Mouse (Mus musculus): ENCODE results near the gene Psmg4. TPM values are rescaled to one million over a fixed set of nuclear protein-coding genes. Genes with fewer than 3 reads are reported as not detected.
A peak's percentile ranks its signal among the peaks of the same experiment; 100 is the strongest.

Gene Psmg4
- polyA plus RNA-seq, 1 experiment from 2014 or later = 109 TPM

- H3K27me3 ChIP-seq = no peaks in the 10 kb centered on the region
- H3K4me2 ChIP-seq (replicated peaks) = no peak overlapping the region
- no peak overlapping the region for H3K9ac ChIP-seq (replicated peaks)
- no peaks in the 10 kb centered on the region for H3K4me1 ChIP-seq
- no peak overlapping the region for H3K27ac ChIP-seq (replicated peaks)
- no peak for ATAC-seq (ENCODE audit: low FRiP score, low read depth)
- no peak overlapping the region for H3K4me3 ChIP-seq
- H3K9me3 ChIP-seq = no peaks in the 10 kb centered on the region
- WGBS = 82% methylated on average over 10 of the region's 10 CpGs
- peaks cover 17% of the 10 kb centered on the region; the same call in 1 of the 2 replicates for H3K36me3 ChIP-seq
Measured at GRCm38 (mm10) chr13:34212735-34213212, 50.0 kb downstream of the Psmg4 start.

DNA sequence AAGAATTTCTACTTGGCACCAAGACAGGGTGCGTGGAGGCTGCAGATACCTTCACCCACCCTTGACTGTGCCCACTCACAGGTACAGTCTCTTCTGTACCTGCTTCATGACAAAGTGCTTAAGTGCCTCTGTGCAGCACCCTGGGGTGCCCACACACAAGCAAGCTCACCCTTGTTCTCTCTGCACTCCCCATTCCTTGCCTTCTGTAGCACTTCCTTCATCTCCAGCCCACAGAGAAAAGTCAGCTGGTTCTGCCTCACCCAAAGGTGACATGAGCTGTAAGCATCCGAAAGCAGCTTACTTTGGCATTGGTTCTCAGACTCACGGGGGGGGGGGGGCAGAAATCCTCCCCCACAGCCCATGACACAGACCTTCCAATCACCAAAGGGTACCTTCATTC, 52.1 kb downstream of the Psmg4 start:
- H3K27ac ChIP-seq (replicated peaks) = no peak overlapping the region
- H3K4me2 ChIP-seq (replicated peaks) = no peak overlapping the region
- no peak for ATAC-seq (ENCODE audit: low FRiP score, low read depth)
- no peaks in the 10 kb centered on the region for H3K4me1 ChIP-seq
- H3K9me3 ChIP-seq = no peaks in the 10 kb centered on the region
- no peaks in the 10 kb centered on the region for H3K27me3 ChIP-seq
- no peak overlapping the region for H3K4me3 ChIP-seq
- H3K9ac ChIP-seq (replicated peaks) = no peak overlapping the region
- 93% methylated on average over 3 of the region's 3 CpGs for WGBS
- H3K36me3 ChIP-seq = peaks cover 31% of the 10 kb centered on the region; the same call in 1 of the 2 replicates

DNA sequence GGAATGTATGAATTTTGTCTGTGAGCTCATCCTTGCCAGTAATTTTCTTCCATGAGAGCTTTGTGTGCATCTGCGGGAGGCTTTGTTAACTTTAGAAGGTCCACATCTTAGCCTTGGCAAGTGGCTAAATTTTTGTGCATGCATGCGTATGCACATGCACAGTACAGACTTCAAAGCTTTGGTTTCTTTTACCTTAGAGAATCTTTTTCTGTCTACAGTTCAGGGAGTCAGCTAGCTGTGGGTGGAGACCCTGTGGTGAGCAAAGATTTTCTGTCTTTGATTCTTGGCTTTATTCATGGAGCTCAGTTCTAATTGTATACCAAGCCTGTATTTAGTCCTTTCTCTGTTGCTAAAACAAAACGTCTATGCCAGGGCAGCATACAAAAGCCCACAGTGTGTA, 56.0 kb downstream of the Psmg4 start:
- Histone ChIP-seq H3K27me3 (no peaks in the 10 kb centered on the region), H3K4me2 (replicated peaks) (no peak overlapping the region), H3K4me1 (peaks cover 12% of the 10 kb centered on the region), H3K9ac (replicated peaks) (no peak overlapping the region), H3K4me3 (no peak overlapping the region), H3K9me3 (no peaks in the 10 kb centered on the region), H3K36me3 (peaks cover 33% of the 10 kb centered on the region; the same call in 1 of the 2 replicates), H3K27ac (replicated peaks) (no peak overlapping the region)
- 75% methylated on average over 3 of the region's 3 CpGs for WGBS
- no peak for ATAC-seq (ENCODE audit: low FRiP score, low read depth)

GRCm38 (mm10) chr13:34219728-34220127, 57.0 kb downstream of the Psmg4 start:
- no peaks in the 10 kb centered on the region for H3K9me3 ChIP-seq
- H3K36me3 ChIP-seq = peaks cover 33% of the 10 kb centered on the region; the same call in 1 of the 2 replicates
- whole genome bisulfite sequencing = 83% methylated on average over 3 of the region's 3 CpGs
- no peaks in the 10 kb centered on the region for H3K27me3 ChIP-seq
- ATAC-seq (ENCODE audit: low FRiP score, low read depth) = no peak
- peaks cover 20% of the 10 kb centered on the region for H3K4me1 ChIP-seq
- no peak overlapping the region for H3K4me3 ChIP-seq
- no peak overlapping the region for H3K27ac ChIP-seq (replicated peaks)
- H3K4me2 ChIP-seq (replicated peaks) = no peak overlapping the region
- H3K9ac ChIP-seq (replicated peaks) = no peak overlapping the region

DNA sequence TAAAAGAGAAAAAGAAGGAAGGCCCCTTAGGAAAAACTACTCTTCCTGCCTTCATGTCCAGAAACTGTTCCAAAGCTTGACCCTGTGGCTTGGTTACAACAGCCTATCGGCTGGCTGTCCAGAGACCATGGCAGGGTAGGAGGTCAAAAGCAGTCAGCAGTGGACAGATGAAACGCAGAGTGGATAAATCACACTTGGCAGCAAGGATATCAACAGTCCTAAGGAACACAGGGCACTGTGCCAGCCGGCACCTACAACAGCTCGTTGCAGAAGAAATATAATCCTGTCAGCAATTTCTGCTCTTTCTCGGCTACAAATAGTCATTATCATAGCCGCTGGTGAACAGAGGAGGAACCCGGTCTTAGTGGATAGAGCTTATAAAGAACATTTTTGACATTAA, 60.2 kb downstream of the Psmg4 start:
- Histone ChIP-seq H3K27me3 (no peaks in the 10 kb centered on the region), H3K27ac (replicated peaks) (0 out of 2 replicates have a peak overlapping the region, but pooled peaks have one; percentile 42), H3K4me2 (replicated peaks) (no peak overlapping the region), H3K36me3 (peaks cover 33% of the 10 kb centered on the region; the same call in 1 of the 2 replicates), H3K9me3 (no peaks in the 10 kb centered on the region), H3K4me1 (peaks cover 48% of the 10 kb centered on the region), H3K4me3 (no peak overlapping the region), H3K9ac (replicated peaks) (no peak overlapping the region)
- ATAC-seq (ENCODE audit: low FRiP score, low read depth) = no peak
- WGBS = 57% methylated on average over 7 of the region's 7 CpGs

GRCm38 (mm10) chr13:34226940-34227339, 64.2 kb downstream of the Psmg4 start:
- Histone ChIP-seq H3K27ac (replicated peaks) (no peak overlapping the region), H3K27me3 (no peaks in the 10 kb centered on the region), H3K4me3 (no peak overlapping the region), H3K9me3 (no peaks in the 10 kb centered on the region), H3K9ac (replicated peaks) (no peak overlapping the region), H3K4me2 (replicated peaks) (no peak overlapping the region), H3K4me1 (peaks cover 63% of the 10 kb centered on the region), H3K36me3 (0 out of 2 replicates have a peak, but pooled peaks cover under 1% of the 10 kb centered on the region)
- no peak for ATAC-seq (ENCODE audit: low FRiP score, low read depth)
- WGBS = 13% methylated on average over 1 of the region's 1 CpGs

Other genes with a start within 250 kb of the Psmg4 start
- gene Nqo2, start 198.3 kb upstream of the Psmg4 start, polyA plus RNA-seq (2016; fragmentation: Nextera tagmentation; extraction: Ambion mirVana) = 11.9 and 12.0 TPM in 2 replicates
- gene Ripk1, start 160.6 kb upstream of the Psmg4 start, polyA plus RNA-seq (2016; fragmentation: Nextera tagmentation; extraction: Ambion mirVana) = 9.6 and 9.7 TPM in 2 replicates
- 31.2 and 40.1 TPM in 2 replicates for gene Serpinb6a, start 160.2 kb upstream of the Psmg4 start, polyA plus RNA-seq (2016; fragmentation: Nextera tagmentation; extraction: Ambion mirVana)
- gene Bphl, start 125.4 kb upstream of the Psmg4 start, polyA plus RNA-seq (2016; fragmentation: Nextera tagmentation; extraction: Ambion mirVana) = 31.4 and 31.9 TPM in 2 replicates
- 609 and 668 TPM in 2 replicates for gene Tubb2a, start 85.0 kb upstream of the Psmg4 start, polyA plus RNA-seq (2016; fragmentation: Nextera tagmentation; extraction: Ambion mirVana)
- 380 and 432 TPM in 2 replicates for gene Tubb2b, start 32.5 kb upstream of the Psmg4 start, polyA plus RNA-seq (2016; fragmentation: Nextera tagmentation; extraction: Ambion mirVana)
- 24.3 and 26.5 TPM in 2 replicates for gene Slc22a23, start 182.2 kb downstream of the Psmg4 start, polyA plus RNA-seq (2016; fragmentation: Nextera tagmentation; extraction: Ambion mirVana)